Mouse (Mus musculus): Measurements from ENCODE around the gene Cops6. TPM values are rescaled to one million over a fixed set of nuclear protein-coding genes. Genes with fewer than 3 reads are reported as not detected.

Gene Cops6
- polyA plus RNA-seq, 1 experiment from 2014 or later: 161 TPM

GRCm38 (mm10) chr5:138137257-138137656, 23.6 kb upstream of the Cops6 start:
- WGBS: 22% methylated on average over 4 of the region's 4 CpGs
- Histone ChIP-seq H3K4me2 (replicated peaks; ENCODE audit: low read depth) (no peak overlapping the region), H3K27ac (ENCODE audit: low read depth, low read length) (peak overlapping the region; percentile 57; the same call in 1 of the 2 replicates), H3K4me3 (ENCODE audit: low read depth, low read length) (no peak overlapping the region), H3K9me3 (ENCODE audit: control insufficient read depth) (no peaks in the 10 kb centered on the region), H3K36me3 (ENCODE audit: control insufficient read depth, insufficient read depth) (peaks cover 23% of the 10 kb centered on the region), H3K9ac (ENCODE audit: low read depth, low read length) (no peak overlapping the region), H3K27me3 (replicated peaks; ENCODE audit: control insufficient read depth, insufficient read depth, low read length) (no peaks in the 10 kb centered on the region), H3K4me1 (replicated peaks; ENCODE audit: control insufficient read depth, insufficient read depth, low read length) (no peaks in the 10 kb centered on the region)
- TF ChIP-seq CTCF (IDR thresholded peaks at IDR 0.05; ENCODE audit: low read depth): no peak
- peak; percentile 42 for ATAC-seq

- Histone ChIP-seq H3K36me3 (ENCODE audit: control insufficient read depth, insufficient read depth) (peaks cover 18% of the 10 kb centered on the region), H3K9me3 (ENCODE audit: control insufficient read depth) (no peaks in the 10 kb centered on the region), H3K4me2 (replicated peaks; ENCODE audit: low read depth) (no peak overlapping the region), H3K4me1 (replicated peaks; ENCODE audit: control insufficient read depth, insufficient read depth, low read length) (no peaks in the 10 kb centered on the region), H3K4me3 (ENCODE audit: low read depth, low read length) (no peak overlapping the region), H3K9ac (ENCODE audit: low read depth, low read length) (no peak overlapping the region), H3K27ac (ENCODE audit: low read depth, low read length) (no peak overlapping the region), H3K27me3 (replicated peaks; ENCODE audit: control insufficient read depth, insufficient read depth, low read length) (no peaks in the 10 kb centered on the region)
- ATAC-seq: peak; percentile 55; the same call in 1 of the 2 replicates
- TF ChIP-seq CTCF (IDR thresholded peaks at IDR 0.05; ENCODE audit: low read depth): peak; percentile 80
- 57% methylated on average over 8 of the region's 8 CpGs for WGBS
These were observed 22.8 kb upstream of the Cops6 start for GRCm38 (mm10) chr5:138137935-138138549.

- Histone ChIP-seq H3K36me3 (ENCODE audit: control insufficient read depth, insufficient read depth) (peaks cover 18% of the 10 kb centered on the region), H3K4me2 (replicated peaks; ENCODE audit: low read depth) (no peak overlapping the region), H3K4me1 (replicated peaks; ENCODE audit: control insufficient read depth, insufficient read depth, low read length) (no peaks in the 10 kb centered on the region), H3K27me3 (replicated peaks; ENCODE audit: control insufficient read depth, insufficient read depth, low read length) (no peaks in the 10 kb centered on the region), H3K27ac (ENCODE audit: low read depth, low read length) (no peak overlapping the region), H3K9me3 (ENCODE audit: control insufficient read depth) (no peaks in the 10 kb centered on the region), H3K4me3 (ENCODE audit: low read depth, low read length) (no peak overlapping the region), H3K9ac (ENCODE audit: low read depth, low read length) (no peak overlapping the region)
- TF ChIP-seq CTCF (IDR thresholded peaks at IDR 0.05; ENCODE audit: low read depth): no peak
- 70% methylated on average over 4 of the region's 4 CpGs for WGBS
- no peak for ATAC-seq
These were observed 22.3 kb upstream of the Cops6 start for GRCm38 (mm10) chr5:138138585-138138984.

- peak overlapping the region; percentile 73 for H3K4me2 ChIP-seq (replicated peaks; ENCODE audit: low read depth)
- no peaks in the 10 kb centered on the region for H3K9me3 ChIP-seq (ENCODE audit: control insufficient read depth)
- no peak for ATAC-seq
- no peak overlapping the region for H3K27ac ChIP-seq (ENCODE audit: low read depth, low read length)
- no peaks in the 10 kb centered on the region for H3K27me3 ChIP-seq (replicated peaks; ENCODE audit: control insufficient read depth, insufficient read depth, low read length)
- WGBS: 51% methylated on average over 3 of the region's 3 CpGs
- H3K4me3 ChIP-seq (ENCODE audit: low read depth, low read length): peak overlapping the region; percentile 77
- TF ChIP-seq CTCF (IDR thresholded peaks at IDR 0.05; ENCODE audit: low read depth): no peak
- H3K36me3 ChIP-seq (ENCODE audit: control insufficient read depth, insufficient read depth): peaks cover 22% of the 10 kb centered on the region
- H3K4me1 ChIP-seq (replicated peaks; ENCODE audit: control insufficient read depth, insufficient read depth, low read length): no peaks in the 10 kb centered on the region
- 0 out of 2 replicates have a peak overlapping the region, but pooled peaks have one; percentile 88 for H3K9ac ChIP-seq (ENCODE audit: low read depth, low read length)
These were observed 6.5 kb upstream of the Cops6 start for GRCm38 (mm10) chr5:138154390-138154789.

GRCm38 (mm10) chr5:138155443-138155976, 5.4 kb upstream of the Cops6 start, which contains the start of gene Zfp113:
Gene Zfp113, minus strand, starts transcription at chr5:138155744.
- under 1% methylated on average over 31 of the region's 31 CpGs for WGBS
- Histone ChIP-seq H3K27ac (ENCODE audit: low read depth, low read length) (peak within 1 kb of the TSS; percentile 84), H3K9me3 (ENCODE audit: control insufficient read depth) (no peaks in the 10 kb centered on the region), H3K4me3 (ENCODE audit: low read depth, low read length) (peak within 1 kb of the TSS; percentile 77), H3K4me1 (replicated peaks; ENCODE audit: control insufficient read depth, insufficient read depth, low read length) (no peaks in the 10 kb centered on the region), H3K27me3 (replicated peaks; ENCODE audit: control insufficient read depth, insufficient read depth, low read length) (no peaks in the 10 kb centered on the region), H3K4me2 (replicated peaks; ENCODE audit: low read depth) (peak within 1 kb of the TSS; percentile 73), H3K9ac (ENCODE audit: low read depth, low read length) (peak within 1 kb of the TSS; percentile 88), H3K36me3 (ENCODE audit: control insufficient read depth, insufficient read depth) (peaks cover 18% of the 10 kb centered on the region)
- TF ChIP-seq CTCF (IDR thresholded peaks at IDR 0.05; ENCODE audit: low read depth): peak; percentile 97
- ATAC-seq: peak; percentile 94

GRCm38 (mm10) chr5:138160224-138160762, 578 bp upstream of the Cops6 start:
- no peak for ATAC-seq
- Histone ChIP-seq H3K9ac (ENCODE audit: low read depth, low read length) (peak overlapping the region; percentile 61), H3K9me3 (ENCODE audit: control insufficient read depth) (no peaks in the 10 kb centered on the region), H3K36me3 (ENCODE audit: control insufficient read depth, insufficient read depth) (peaks cover 27% of the 10 kb centered on the region), H3K27ac (ENCODE audit: low read depth, low read length) (no peak overlapping the region), H3K4me2 (replicated peaks; ENCODE audit: low read depth) (peak overlapping the region; percentile 73), H3K27me3 (replicated peaks; ENCODE audit: control insufficient read depth, insufficient read depth, low read length) (no peaks in the 10 kb centered on the region), H3K4me1 (replicated peaks; ENCODE audit: control insufficient read depth, insufficient read depth, low read length) (0 out of 2 replicates have a peak, but pooled peaks cover 5% of the 10 kb centered on the region), H3K4me3 (ENCODE audit: low read depth, low read length) (peak overlapping the region; percentile 64)
- TF ChIP-seq CTCF (IDR thresholded peaks at IDR 0.05; ENCODE audit: low read depth): no peak
- 61% methylated on average over 7 of the region's 7 CpGs for WGBS
